Mouse (Mus musculus): ENCODE measurements around the gene Gm28048.

DNA sequence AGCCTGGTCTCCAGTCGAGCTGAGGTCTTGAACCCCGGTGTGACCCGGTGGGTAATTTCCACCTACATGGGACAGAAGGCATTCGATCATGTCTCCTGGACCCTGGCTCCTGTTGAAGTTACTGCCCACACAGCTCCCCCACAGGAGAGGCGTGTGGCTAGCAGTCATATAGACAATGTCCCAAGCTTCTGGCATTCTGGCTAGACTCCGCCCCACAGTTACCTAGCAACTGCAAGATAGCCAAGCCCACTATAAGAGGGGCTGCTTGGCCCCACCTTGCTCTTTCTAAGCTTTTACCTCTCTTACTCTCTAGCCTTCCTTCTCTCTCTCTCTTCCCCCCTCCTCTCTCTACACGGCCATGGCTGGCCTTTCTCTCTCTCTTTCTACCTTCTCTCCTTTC, 64.1 kb downstream of the Gm28048 start:
- TF ChIP-seq CTCF (IDR thresholded peaks at IDR 0.05; ENCODE audit: low read depth, low read length) = no peak
- no peak for TF ChIP-seq POLR2A (IDR thresholded peaks at IDR 0.05; ENCODE audit: borderline replicate concordance, low read depth, low read length)
